Mouse (Mus musculus) olfactory bulb, adult 2 months (tissue): ENCODE data around the gene Rap1gap2.

Source experiments
- CTCF ChIP-seq: fragments of 200-500 bp; IDR thresholded peaks from 2 replicates; pipeline ENCODE4 v1.5.1; 2012; ENCODE audit warnings: low read depth, mild to moderate bottlenecking, low read length, moderate library complexity; ENCODE audit not compliant: insufficient read depth
- POLR2A ChIP-seq: fragments of 200-500 bp; IDR thresholded peaks from 2 replicates; pipeline ENCODE4 v1.6.1; 2012; ENCODE audit warnings: mild to moderate bottlenecking, low read depth, low read length, moderate library complexity; ENCODE audit not compliant: insufficient read depth

DNA sequence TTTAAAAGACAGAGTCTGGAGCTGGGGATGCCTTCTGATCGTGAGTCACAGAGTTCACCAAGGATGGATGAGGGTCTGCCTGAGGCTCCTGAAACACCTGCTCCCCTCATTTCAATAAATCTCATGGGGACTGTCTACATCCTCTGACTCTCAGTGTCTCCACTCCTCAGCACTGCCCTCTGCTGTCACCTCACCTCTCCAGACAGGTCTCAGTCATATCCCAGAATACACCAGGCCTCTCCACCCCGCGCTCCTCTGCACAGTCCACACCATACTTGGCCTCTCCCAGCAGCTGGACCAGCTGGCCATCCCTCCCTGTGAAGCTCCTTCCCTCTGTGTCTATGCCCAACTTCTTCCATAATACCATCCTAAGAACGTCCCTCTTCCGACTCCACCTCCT is 128.9 kb downstream of the Rap1gap2 start:
- no peak for TF ChIP-seq POLR2A
- no peak for TF ChIP-seq CTCF
